8 mouse cellular contexts compared by ENCODE assay signal in genomic region chr6:129558946-129559640, GRCm38 (mm10). TPM values are rescaled to one million over a fixed set of nuclear protein-coding genes. Genes with fewer than 3 reads are reported as not detected.
DNase-seq lines count a peak whose midpoint lies in the region; ATAC-seq and TF ChIP-seq lines count a peak whose summit lies in the region.

No protein-coding gene starts in this region.

- H3ac ChIP-seq in myocyte (ENCODE audit: control insufficient read depth, insufficient read length), result no peak overlapping the region

- H3K4me2 ChIP-seq in liver, embryonic 11.5 days, result no peak overlapping the region
- peak overlapping the region; percentile 63 for H3K4me2 ChIP-seq in myocyte (ENCODE audit: low read depth)
- no peak overlapping the region for H3K4me2 ChIP-seq in stomach, embryonic 15.5 days

- H3K27me3 ChIP-seq in liver, embryonic 11.5 days (replicated peaks; ENCODE audit: control insufficient read depth, insufficient read depth, low read length), result no peaks in the 10 kb centered on the region
- H3K27me3 ChIP-seq in myocyte (ENCODE audit: control insufficient read depth, insufficient read depth, insufficient read length), result no peaks in the 10 kb centered on the region
- no peaks in the 10 kb centered on the region for H3K27me3 ChIP-seq in stomach, embryonic 15.5 days (replicated peaks)

- H3K4me3 ChIP-seq in liver, embryonic 11.5 days (ENCODE audit: low read depth, low read length), result no peak overlapping the region
- H3K4me3 ChIP-seq in myocyte, result no peak overlapping the region
- no peak overlapping the region for H3K4me3 ChIP-seq in stomach, embryonic 15.5 days (replicated peaks)

- 17% methylated on average over 12 of the region's 12 CpGs for WGBS in liver, embryonic 11.5 days
- 19% methylated on average over 12 of the region's 12 CpGs for WGBS in stomach, embryonic 15.5 days

- H3K9ac ChIP-seq in liver, embryonic 11.5 days (ENCODE audit: low read depth, low read length), result no peak overlapping the region
- no peak overlapping the region for H3K9ac ChIP-seq in stomach, embryonic 15.5 days

- no peaks in the 10 kb centered on the region for H3K9me3 ChIP-seq in liver, embryonic 11.5 days (ENCODE audit: control insufficient read depth, low read length)
- no peaks in the 10 kb centered on the region for H3K9me3 ChIP-seq in stomach, embryonic 15.5 days

- peak; percentile 75 for DNase-seq in A20 (ENCODE audit: low read depth, low spot score)
- peak; percentile 89 for DNase-seq in embryo, embryonic 10.5 days (ENCODE audit: low spot score)
- DNase-seq in gastrocnemius, postnatal 4 days (ENCODE audit: low spot score in 2 of 2), result peak; percentile 29 to 60
- peak; percentile 77 for DNase-seq in kidney, adult 18-20 months
- peak; percentile 66 for DNase-seq in liver, embryonic 11.5 days (ENCODE audit: low spot score)

- TF ChIP-seq POLR2A in myocyte (IDR thresholded peaks at IDR 0.05; ENCODE audit: insufficient read length, low read depth), result no peak

- no peaks in the 10 kb centered on the region for H3K36me3 ChIP-seq in liver, embryonic 11.5 days (ENCODE audit: control insufficient read depth, insufficient read depth, low read length)
- H3K36me3 ChIP-seq in myocyte (ENCODE audit: control insufficient read depth, insufficient read depth), result no peaks in the 10 kb centered on the region
- no peaks in the 10 kb centered on the region for H3K36me3 ChIP-seq in stomach, embryonic 15.5 days

- H3K4me1 ChIP-seq in liver, embryonic 11.5 days (replicated peaks; ENCODE audit: control insufficient read depth, insufficient read depth, low read length), result peaks cover 7% of the 10 kb centered on the region
- H3K4me1 ChIP-seq in stomach, embryonic 15.5 days, result no peaks in the 10 kb centered on the region

- H3K27ac ChIP-seq in liver, embryonic 11.5 days (ENCODE audit: low read depth, low read length), result no peak overlapping the region
- H3K27ac ChIP-seq in stomach, embryonic 15.5 days, result no peak overlapping the region

- no peaks in the 10 kb centered on the region for H3K79me2 ChIP-seq in myocyte (ENCODE audit: control insufficient read depth, insufficient read depth)

- peak; percentile 65 for ATAC-seq in activated CD4-positive, CD25-positive, alpha-beta regulatory T cell, adult 4 months
- ATAC-seq in liver, embryonic 11.5 days (replicated peaks; ENCODE audit: low FRiP score), result peak; percentile 69
- peak; percentile 58; the same call in 1 of the 2 replicates for ATAC-seq in stomach, embryonic 15.5 days (ENCODE audit: insufficient read depth, low FRiP score, low read depth)

TF ChIP-seq in myocyte, 11 proteins besides CTCF, POLR2A, EP300 and RAD21:
- TF ChIP-seq MYOD1 (IDR thresholded peaks at IDR 0.05; ENCODE audit: control insufficient read depth in 1 of 3, insufficient read length in 2 of 3, low read depth in 2 of 3), result no peak
- peak; percentile 58 for TF ChIP-seq USF1 (IDR thresholded peaks at IDR 0.05; ENCODE audit: low read depth)
- TF ChIP-seq CEBPB (IDR thresholded peaks at IDR 0.05; ENCODE audit: insufficient read depth, poor library complexity, severe bottlenecking), result no peak
- peak; percentile 34 for TF ChIP-seq MAX (IDR thresholded peaks at IDR 0.05; ENCODE audit: low read depth)
- no peak for TF ChIP-seq MYOG (IDR thresholded peaks at IDR 0.05; ENCODE audit: control insufficient read depth in 1 of 3, insufficient read depth in 1 of 3, insufficient read length in 2 of 3, low read depth in 2 of 3)
TF ChIP-seq in myocyte: peak in this region for 2.

RNA-seq across cellular contexts. Expression of gene Klre1, which starts 18.6 kb away (rescaled TPM):
- not detected for polyA plus RNA-seq in activated CD4-positive, CD25-positive, alpha-beta regulatory T cell, adult 4 months (2017; shearing (Covaris generic))
- total RNA-seq in gastrocnemius, postnatal 4 days (2021), result not detected
- polyA plus RNA-seq in liver, embryonic 11.5 days (2014; fragmentation: Nextera tagmentation; extraction: Ambion mirVana), result not detected in 2 replicates
- polyA plus RNA-seq in myocyte (2012; fragmentation: generic; extraction: Trizol), result not detected
- not detected in 2 replicates for polyA plus RNA-seq in stomach, embryonic 15.5 days (2015; fragmentation: Nextera tagmentation; extraction: Ambion mirVana)

RNA-seq across cellular contexts. Expression of gene Gabarapl1, which starts 26.1 kb away (rescaled TPM):
- polyA plus RNA-seq in activated CD4-positive, CD25-positive, alpha-beta regulatory T cell, adult 4 months (2017; shearing (Covaris generic)), result 1 to 10 TPM; 4.5 to 8.8 TPM
- total RNA-seq in gastrocnemius, postnatal 4 days (2021), result 10 to 100 TPM; 30.7 to 31.3 TPM
- 16.6 and 17.7 TPM in 2 replicates for polyA plus RNA-seq in liver, embryonic 11.5 days (2014; fragmentation: Nextera tagmentation; extraction: Ambion mirVana)
- 53.6 TPM for polyA plus RNA-seq in myocyte (2012; fragmentation: generic; extraction: Trizol)
- polyA plus RNA-seq in stomach, embryonic 15.5 days (2015; fragmentation: Nextera tagmentation; extraction: Ambion mirVana), result 40.2 and 42.1 TPM in 2 replicates

RNA-seq across cellular contexts. Expression of gene Klrd1, which starts 32.5 kb away (rescaled TPM):
- under 1 TPM in 1 of 2 experiments, not detected in 1; 0.70 TPM for polyA plus RNA-seq in activated CD4-positive, CD25-positive, alpha-beta regulatory T cell, adult 4 months (2017; shearing (Covaris generic))
- total RNA-seq in gastrocnemius, postnatal 4 days (2021), result not detected
- polyA plus RNA-seq in liver, embryonic 11.5 days (2014; fragmentation: Nextera tagmentation; extraction: Ambion mirVana), result not detected in 2 replicates
- not detected for polyA plus RNA-seq in myocyte (2012; fragmentation: generic; extraction: Trizol)
- 0.83 and 1.4 TPM in 2 replicates for polyA plus RNA-seq in stomach, embryonic 15.5 days (2015; fragmentation: Nextera tagmentation; extraction: Ambion mirVana)

RNA-seq across cellular contexts. Expression of gene Tmem52b, which starts 46.7 kb away (rescaled TPM):
- not detected for polyA plus RNA-seq in activated CD4-positive, CD25-positive, alpha-beta regulatory T cell, adult 4 months (2017; shearing (Covaris generic))
- total RNA-seq in gastrocnemius, postnatal 4 days (2021), result not detected
- not detected in 2 replicates for polyA plus RNA-seq in liver, embryonic 11.5 days (2014; fragmentation: Nextera tagmentation; extraction: Ambion mirVana)
- polyA plus RNA-seq in myocyte (2012; fragmentation: generic; extraction: Trizol), result not detected
- polyA plus RNA-seq in stomach, embryonic 15.5 days (2015; fragmentation: Nextera tagmentation; extraction: Ambion mirVana), result 0.30 TPM in 1 of 2 replicates, not detected in the other

RNA-seq across cellular contexts. Expression of gene Olr1, which starts 52.1 kb away (rescaled TPM):
- under 1 TPM in 1 of 2 experiments, not detected in 1; 0.12 TPM for polyA plus RNA-seq in activated CD4-positive, CD25-positive, alpha-beta regulatory T cell, adult 4 months (2017; shearing (Covaris generic))
- not detected for total RNA-seq in gastrocnemius, postnatal 4 days (2021)
- 0.71 and 1.1 TPM in 2 replicates for polyA plus RNA-seq in liver, embryonic 11.5 days (2014; fragmentation: Nextera tagmentation; extraction: Ambion mirVana)
- polyA plus RNA-seq in myocyte (2012; fragmentation: generic; extraction: Trizol), result 0.11 TPM
- polyA plus RNA-seq in stomach, embryonic 15.5 days (2015; fragmentation: Nextera tagmentation; extraction: Ambion mirVana), result 0.05 and 0.14 TPM in 2 replicates
